Mouse (Mus musculus) embryonic stem cell, embryonic (primary cell): ENCODE results near the gene Ibsp.

Experiments
- CTCF ChIA-PET, 4 experiments: fragments of 300-600 bp in 2 of 4; fragments of 350-600 bp in 2 of 4; sonication (Branson Sonifier 250); formaldehyde crosslinking; loops; one replicate each; lab custom pipeline; 2022; ENCODE audit warnings: inconsistent platforms in 2 of 4; lab: Charles Lee
- POLR2A ChIA-PET, 4 experiments: fragments of 300-600 bp in 2 of 4; fragments of 350-600 bp in 2 of 4; sonication (Branson Sonifier 250); formaldehyde crosslinking; loops; one replicate each; lab custom pipeline; 2022; ENCODE audit warnings: antibody characterized with exemption in 4 of 4, inconsistent platforms in 1 of 4; lab: Charles Lee

Gene Ibsp

DNA sequence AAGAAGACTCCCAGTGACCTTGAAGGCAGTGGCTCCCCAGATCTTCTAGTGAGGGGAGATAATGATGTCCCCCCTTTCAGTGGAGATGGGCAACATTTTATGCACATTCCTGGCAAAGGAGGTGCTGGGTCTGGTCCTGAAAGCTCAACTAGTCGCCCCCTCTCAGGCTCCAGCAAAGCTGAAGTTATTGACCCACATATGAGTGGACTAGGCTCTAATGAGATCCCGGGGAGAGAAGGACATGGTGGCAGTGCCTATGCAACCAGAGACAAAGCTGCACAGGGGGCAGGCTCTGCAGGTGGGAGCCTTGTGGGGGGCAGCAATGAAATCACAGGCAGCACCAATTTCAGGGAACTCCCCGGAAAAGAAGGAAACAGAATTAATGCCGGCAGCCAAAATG, 38.5 kb downstream of the Ibsp start:
- POLR2A ChIA-PET = no interaction called here

DNA sequence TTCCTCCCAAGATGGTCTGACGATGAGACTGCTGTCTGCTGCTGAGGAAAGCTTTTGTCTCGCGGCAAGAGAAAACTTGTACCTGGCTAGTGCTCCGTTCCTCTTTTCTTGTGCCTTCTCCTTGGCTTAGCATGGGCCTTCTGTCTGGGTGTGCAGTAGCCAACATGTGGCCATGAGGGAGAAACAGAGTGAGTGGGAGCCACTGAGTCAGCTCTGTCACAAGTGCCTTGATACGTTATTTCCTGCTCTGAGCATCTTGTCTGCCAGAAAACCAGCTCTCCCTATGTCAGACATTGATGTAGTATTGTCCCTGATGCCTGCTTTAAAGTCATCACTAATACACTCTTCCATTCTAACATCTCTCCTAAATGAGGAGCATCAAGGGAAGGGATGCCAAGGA, 40.0 kb downstream of the Ibsp start:
- CTCF ChIA-PET = interaction anchor here in 3 of 4 experiments (0.7 to 1.6 kb wide), 5 partner anchors 120 to 411 kb away, joined by 3 to 6 read pairs (median 4); no protein-coding TSS in a partner anchor
- POLR2A ChIA-PET = no interaction called here

More for the DNA sequence above, 38.5 kb downstream of the Ibsp start:
- CTCF ChIA-PET = no interaction called here

- ChIA-PET CTCF (interaction anchor here (0.7 to 1.7 kb wide), 23 partner anchors 94 to 800 kb away, joined by 3 to 11 read pairs (median 4); partner anchors contain the start of genes Gbp4 (in 1 of the 4), Gbp8 (in 1 of the 4) and Gbp9 (in 1 of the 4)), POLR2A (interaction anchor here in 1 of 4 experiments (1.1 to 1.2 kb wide), 3 partner anchors 101 to 124 kb away, joined by 3 to 5 read pairs (median 3); no protein-coding TSS in a partner anchor)
These were observed 40.9 kb downstream of the Ibsp start for GRCm38 (mm10) chr5:104339706-104340512.

GRCm38 (mm10) chr5:104340513-104340829, 41.5 kb downstream of the Ibsp start:
- POLR2A ChIA-PET = interaction anchor here in 1 of 4 experiments (1.1 to 1.2 kb wide), 3 partner anchors 100 to 123 kb away, joined by 3 to 5 read pairs (median 3); no protein-coding TSS in a partner anchor
- CTCF ChIA-PET = interaction anchor here (0.7 to 1.7 kb wide), 19 partner anchors 93 to 799 kb away, joined by 3 to 11 read pairs (median 4); partner anchors contain the start of genes Gbp4 (in 1 of the 4), Gbp8 (in 1 of the 4) and Gbp9 (in 1 of the 4)

DNA sequence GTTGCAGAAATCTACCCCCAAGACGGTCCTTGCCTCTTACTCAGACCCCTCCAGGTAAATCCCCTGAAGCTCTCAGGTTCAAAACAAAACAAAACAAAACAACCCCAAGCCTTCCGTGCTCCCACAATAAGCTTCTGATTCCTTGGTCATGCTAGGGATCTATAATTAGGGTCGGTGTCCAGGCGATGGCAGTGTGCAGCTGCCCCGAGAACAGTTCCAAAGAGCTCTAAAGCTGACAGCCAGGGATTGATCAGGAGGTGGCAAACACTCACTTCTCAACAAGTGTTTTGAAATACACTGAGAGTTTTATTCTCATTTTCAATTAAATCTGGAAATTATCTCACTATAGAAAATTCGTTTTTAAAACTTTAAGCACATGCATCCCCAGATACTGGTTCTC, 43.9 kb downstream of the Ibsp start:
- CTCF ChIA-PET = interaction anchor here in 3 of 4 experiments (0.7 to 1.6 kb wide), 9 partner anchors 90 to 501 kb away, joined by 3 to 8 read pairs (median 5); no protein-coding TSS in a partner anchor
- POLR2A ChIA-PET = interaction anchor here in 3 of 4 experiments (0.6 to 1.7 kb wide), 8 partner anchors 13 to 459 kb away, joined by 3 to 10 read pairs (median 4); partner anchors contain the start of gene Spp1 (in 1 of the 3)

DNA sequence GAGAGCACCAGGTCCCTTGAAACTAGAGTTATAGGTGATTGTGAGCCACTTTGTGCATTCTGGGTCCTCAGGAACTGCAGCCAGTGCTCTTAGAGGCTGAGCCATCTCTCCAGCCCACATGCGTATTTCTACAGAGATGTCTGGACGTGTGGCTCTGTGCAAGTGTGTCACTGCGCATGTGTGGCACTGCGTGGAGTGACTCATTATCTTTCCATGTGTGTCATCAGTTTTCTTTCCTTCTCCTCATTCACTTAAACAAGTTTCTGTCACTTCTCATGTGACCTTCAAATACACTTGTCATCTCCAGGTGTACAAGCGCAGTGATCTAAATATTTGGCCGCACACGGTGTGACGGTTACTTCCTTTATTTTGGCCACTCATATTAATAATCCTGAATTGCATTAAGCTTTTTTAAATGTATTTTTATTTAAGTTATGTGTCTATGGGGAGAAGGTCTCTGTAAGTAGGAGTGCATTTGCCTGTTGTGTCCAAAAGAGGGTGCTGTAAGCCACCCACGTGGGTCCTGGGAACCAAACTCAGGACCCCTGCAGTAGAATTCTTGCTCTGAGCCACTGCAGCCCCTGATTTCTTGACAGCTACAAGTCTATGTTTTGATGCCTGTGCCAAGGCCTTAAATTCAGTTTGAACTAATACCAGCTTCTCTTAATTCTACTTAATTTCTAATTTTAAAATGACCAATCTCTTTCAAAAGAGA, 45.7 kb downstream of the Ibsp start:
- ChIA-PET POLR2A (interaction anchor here in 2 of 4 experiments (0.9 to 1.0 kb wide), 2 partner anchors 122 to 128 kb away, joined by 4 read pairs; no protein-coding TSS in a partner anchor), CTCF (interaction anchor here (1.1 to 1.5 kb wide), 8 partner anchors 11 to 128 kb away, joined by 3 to 10 read pairs (median 6); no protein-coding TSS in a partner anchor)

DNA sequence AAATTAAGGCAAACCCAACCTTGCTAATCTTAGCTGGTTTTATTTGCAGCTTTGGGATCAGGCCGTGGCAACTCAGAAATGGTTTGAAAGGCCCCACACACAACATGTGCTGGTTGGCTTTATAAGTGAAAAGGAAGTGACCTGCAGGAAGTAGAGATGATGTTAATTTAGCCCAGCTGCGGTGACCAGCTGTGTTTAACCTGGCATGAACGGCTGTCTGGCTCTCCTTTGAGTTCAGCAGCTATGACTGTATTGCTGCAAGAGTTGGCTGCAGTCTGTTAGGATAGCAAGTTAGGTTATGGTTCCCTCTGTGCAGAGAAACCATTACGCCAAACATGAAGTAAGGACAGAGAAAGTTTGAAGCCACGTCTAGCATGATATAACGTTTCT, 46.3 kb downstream of the Ibsp start:
- ChIA-PET POLR2A (interaction anchor here in 2 of 4 experiments (0.9 to 1.8 kb wide), 4 partner anchors 44 to 128 kb away, joined by 3 to 4 read pairs (median 4); no protein-coding TSS in a partner anchor), CTCF (interaction anchor here (0.6 to 1.5 kb wide), 9 partner anchors 12 to 263 kb away, joined by 3 to 10 read pairs (median 4); no protein-coding TSS in a partner anchor)

DNA sequence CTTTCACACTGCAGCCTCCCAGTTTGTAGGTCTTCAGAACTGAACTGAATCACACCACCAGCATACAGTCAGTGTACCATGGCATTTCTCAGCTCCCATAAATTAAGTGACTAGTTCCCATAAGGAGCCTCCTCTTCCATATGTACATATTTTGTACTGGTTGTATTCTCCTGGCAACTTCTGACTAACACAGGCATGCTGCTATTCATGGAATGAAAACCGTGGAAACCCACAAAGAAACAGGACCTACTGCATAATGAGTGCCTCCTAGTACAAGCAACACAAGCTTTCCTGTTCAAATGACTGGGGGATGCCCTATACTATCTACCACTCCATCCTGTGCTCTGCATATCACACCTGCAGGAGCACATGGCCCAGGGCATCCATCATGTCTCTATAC, 52.1 kb downstream of the Ibsp start:
- ChIA-PET POLR2A (interaction anchor here in 1 of 4 experiments (0.7 to 1.3 kb wide), 2 partner anchors 86 to 92 kb away, joined by 3 read pairs; no protein-coding TSS in a partner anchor), CTCF (no interaction called here)

DNA sequence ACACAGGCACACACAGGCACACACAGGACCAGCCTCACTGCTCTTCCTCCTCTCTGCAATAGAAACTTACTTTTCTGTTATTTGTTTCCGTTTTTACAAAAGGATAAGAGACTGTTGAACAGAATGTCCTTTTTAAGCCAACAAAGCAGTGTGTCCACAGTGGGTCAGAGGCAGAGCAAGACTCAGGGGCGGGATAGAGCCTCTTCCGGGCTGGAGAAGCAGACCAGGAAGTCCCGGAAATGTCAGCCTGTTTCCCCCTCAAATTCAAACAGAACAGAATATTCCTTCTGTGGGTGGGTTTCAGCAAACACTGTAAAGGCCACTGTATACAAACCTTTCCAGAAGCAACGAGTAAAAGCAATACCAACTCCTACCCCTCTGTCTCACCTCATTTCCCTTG, 52.9 kb downstream of the Ibsp start:
- POLR2A ChIA-PET = interaction anchor here in 1 of 4 experiments (0.7 kb wide), 1 partner anchor 85 kb away, joined by 3 read pairs; no protein-coding TSS in a partner anchor
- CTCF ChIA-PET = interaction anchor here in 1 of 4 experiments (0.6 kb wide), 1 partner anchor 251 kb away, joined by 4 read pairs; no protein-coding TSS in a partner anchor

DNA sequence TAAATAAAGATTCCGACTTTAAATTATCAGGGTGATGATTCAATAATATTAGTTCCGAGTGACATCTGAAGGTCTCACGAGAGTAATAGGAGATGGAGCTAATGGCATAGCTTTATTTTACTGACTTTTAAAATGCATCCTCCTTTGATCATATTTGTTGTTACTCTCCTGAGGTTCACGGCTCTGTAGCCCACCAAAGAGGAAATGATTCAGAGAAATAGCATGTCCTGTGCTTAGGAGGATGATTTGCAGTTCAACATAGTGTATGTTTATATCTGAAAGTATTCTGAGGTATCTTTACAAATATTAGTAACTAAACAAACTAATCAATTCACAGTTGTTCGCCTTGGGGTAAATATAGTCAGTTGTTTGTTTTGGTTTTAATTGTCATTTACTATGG, 58.6 kb downstream of the Ibsp start:
- ChIA-PET POLR2A (interaction anchor here in 1 of 4 experiments (1.5 kb wide), 1 partner anchor 10 kb away, joined by 4 read pairs; no protein-coding TSS in a partner anchor), CTCF (no interaction called here)

GRCm38 (mm10) chr5:104358592-104358991, 59.6 kb downstream of the Ibsp start:
- CTCF ChIA-PET = no interaction called here
- POLR2A ChIA-PET = interaction anchor here in 1 of 4 experiments (0.5 kb wide), 1 partner anchor 426 kb away, joined by 3 read pairs; no protein-coding TSS in a partner anchor

- ChIA-PET POLR2A (no interaction called here), CTCF (no interaction called here)
These were observed 60.3 kb downstream of the Ibsp start for GRCm38 (mm10) chr5:104359257-104359656.
